Mouse (Mus musculus): ENCODE measurements around the gene Spam1.

Spam1 gene

GRCm38 (mm10) chr6:24790888-24791287 lies at the start of gene Spam1:
Gene Spam1 (plus strand): TSS chr6:24791188.
- no peak for DNase-seq (ENCODE audit: low read depth in 2 of 2, low spot score in 2 of 2)

GRCm38 (mm10) chr6:24748029-24748428 lies 43.0 kb upstream of the Spam1 start, which contains the start of gene Hyal4:
Gene Hyal4 (plus strand): TSS chr6:24748329.
- DNase-seq (ENCODE audit: low read depth in 2 of 2, low spot score in 2 of 2), result no peak

GRCm38 (mm10) chr6:24759281-24759680 lies 31.7 kb upstream of the Spam1 start:
- no peak for DNase-seq (ENCODE audit: low read depth in 2 of 2, low spot score in 2 of 2)

- no peak for DNase-seq (ENCODE audit: low read depth in 2 of 2, low spot score in 2 of 2)
Observed at GRCm38 (mm10) chr6:24766261-24766660, 24.7 kb upstream of the Spam1 start.

- no peak for DNase-seq (ENCODE audit: low read depth in 2 of 2, low spot score in 2 of 2)
Observed at GRCm38 (mm10) chr6:24779182-24779581, 11.8 kb upstream of the Spam1 start.

GRCm38 (mm10) chr6:24822070-24822469 lies 31.1 kb downstream of the Spam1 start:
- DNase-seq (ENCODE audit: low read depth in 2 of 2, low spot score in 2 of 2), result no peak
